Mouse (Mus musculus) heart, adult 9 months (tissue): ENCODE results near the gene Emp1.

Experiments
- DNase-seq, 2 experiments: peaks; one replicate each; pipeline ENCODE4 v3.0.0; 2022; ENCODE audit warnings: low spot score in 2 of 2

Gene Emp1

GRCm38 (mm10) chr6:135407323-135407722, 45.0 kb downstream of the Emp1 start:
- DNase-seq: no peak

GRCm38 (mm10) chr6:135411712-135412319, 49.5 kb downstream of the Emp1 start:
- DNase-seq: no peak

- no peak for DNase-seq
Measured at GRCm38 (mm10) chr6:135412649-135413048, 50.3 kb downstream of the Emp1 start.

GRCm38 (mm10) chr6:135417459-135417858, 55.1 kb downstream of the Emp1 start:
- DNase-seq: no peak

GRCm38 (mm10) chr6:135418223-135418824, 56.0 kb downstream of the Emp1 start:
- no peak for DNase-seq

GRCm38 (mm10) chr6:135428246-135428645, 65.9 kb downstream of the Emp1 start:
- DNase-seq: no peak

- DNase-seq: no peak
Measured at GRCm38 (mm10) chr6:135429268-135429909, 67.0 kb downstream of the Emp1 start.

GRCm38 (mm10) chr6:135430441-135430970, 68.2 kb downstream of the Emp1 start:
- no peak for DNase-seq
